Mouse (Mus musculus) ES-E14 (cell line): ENCODE measurements around the gene Tpcn2.

Experiments used
- CHD2 ChIP-seq: IDR thresholded peaks from 2 replicates; pipeline ENCODE4 v1.6.1; 2014; ENCODE audit warnings: mild to moderate bottlenecking, low read depth, low read length, inconsistent platforms
- ZC3H11A ChIP-seq: IDR thresholded peaks from 2 replicates; pipeline ENCODE4 v1.6.1; 2012; ENCODE audit warnings: low read depth, mild to moderate bottlenecking, inconsistent platforms, low read length, borderline replicate concordance
- ZNF384 ChIP-seq: IDR thresholded peaks from 2 replicates; pipeline ENCODE4 v1.6.1; 2012; ENCODE audit warnings: low read depth, low read length, inconsistent platforms

DNA sequence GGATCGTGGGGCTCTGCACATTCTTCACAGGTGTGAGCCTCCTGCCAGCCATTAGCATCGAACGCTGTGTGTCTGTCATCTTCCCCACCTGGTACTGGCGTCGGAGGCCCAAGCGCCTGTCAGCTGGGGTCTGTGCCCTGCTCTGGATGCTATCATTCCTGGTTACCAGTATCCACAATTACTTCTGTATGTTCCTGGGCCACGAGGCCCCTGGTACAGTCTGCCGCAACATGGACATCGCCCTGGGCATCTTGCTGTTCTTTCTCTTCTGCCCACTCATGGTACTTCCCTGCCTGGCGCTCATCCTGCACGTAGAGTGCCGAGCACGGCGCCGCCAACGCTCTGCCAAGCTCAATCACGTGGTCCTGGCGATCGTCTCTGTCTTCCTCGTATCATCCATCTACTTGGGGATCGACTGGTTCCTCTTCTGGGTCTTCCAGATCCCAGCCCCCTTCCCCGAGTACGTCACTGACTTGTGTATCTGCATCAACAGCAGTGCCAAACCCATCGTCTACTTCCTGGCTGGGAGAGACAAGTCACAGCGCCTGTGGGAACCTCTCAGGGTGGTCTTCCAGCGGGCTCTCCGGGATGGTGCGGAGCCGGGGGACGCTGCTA is 24.4 kb upstream of the Tpcn2 start:
- no peak for TF ChIP-seq ZNF384
- TF ChIP-seq CHD2: no peak
- no peak for TF ChIP-seq ZC3H11A
